Mouse (Mus musculus): ENCODE data around the gene Timm10.
"Not testable (repeated sequence)": the region's sequence is repeated elsewhere in the genome, so short reads cannot be mapped to it uniquely, and the experiment has no call there.

Gene Timm10

DNA sequence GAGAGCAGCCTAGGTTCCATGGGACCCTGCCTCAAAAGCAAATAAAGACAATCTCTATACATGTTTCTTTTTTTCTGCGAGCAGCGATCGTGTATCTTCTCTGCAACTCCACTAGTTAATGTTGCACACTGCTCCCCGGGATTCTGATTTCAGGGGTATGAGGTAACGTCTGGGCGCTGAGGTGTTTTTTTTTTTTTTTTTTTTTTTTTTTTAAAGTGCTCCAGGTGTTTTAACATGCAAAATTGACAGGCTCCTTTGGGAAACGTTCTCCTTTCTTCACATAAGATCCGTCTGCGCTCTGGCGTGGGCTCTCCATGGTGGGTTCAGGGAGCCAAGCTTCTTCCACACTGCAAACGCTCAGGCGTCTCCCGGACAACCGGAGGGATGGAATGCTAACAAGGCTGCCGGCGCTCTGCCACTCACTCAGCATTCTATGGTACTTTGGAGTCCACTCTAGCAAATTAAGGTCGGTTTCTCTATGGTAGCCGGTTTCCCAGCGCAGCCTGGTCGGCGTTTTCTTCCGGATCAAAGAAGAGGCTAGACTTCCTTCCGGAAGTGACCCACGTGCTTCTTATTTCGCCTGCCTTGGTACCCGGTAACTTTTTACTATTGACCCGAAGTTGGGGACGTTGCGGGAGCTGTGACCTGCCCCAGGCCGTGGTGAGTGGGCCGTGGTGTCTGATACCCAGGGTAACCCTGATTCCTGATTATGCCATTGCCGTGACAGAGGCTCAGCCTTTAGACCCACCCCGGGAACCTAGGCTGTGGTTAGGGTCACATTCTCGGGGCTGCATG is at the start of gene Timm10:
Timm10 (plus strand) TSS at position 510 of the 795 bp plus-strand sequence.
- peak; percentile 80 to 81 for DNase-seq

DNA sequence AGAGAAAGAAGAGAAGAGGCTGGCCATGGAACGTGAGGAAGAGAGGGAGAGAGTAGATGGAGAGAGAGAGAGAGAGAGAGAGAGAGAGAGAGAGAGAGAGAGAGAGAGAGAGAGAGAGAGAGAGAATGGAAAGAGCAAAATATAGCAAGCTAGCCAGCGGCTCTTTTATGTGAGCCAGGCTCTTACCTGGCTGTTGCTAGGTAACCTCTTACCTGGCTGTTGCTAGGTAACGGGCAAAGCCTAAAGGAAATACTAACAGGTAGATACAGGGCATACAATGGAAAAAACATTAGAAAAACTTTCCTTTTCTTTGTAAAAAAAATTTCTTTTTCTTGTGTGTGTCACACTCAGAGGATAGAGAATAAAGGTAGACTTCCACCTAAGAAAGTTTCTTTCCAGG is 49.1 kb upstream of the Timm10 start:
- no peak for DNase-seq

DNA sequence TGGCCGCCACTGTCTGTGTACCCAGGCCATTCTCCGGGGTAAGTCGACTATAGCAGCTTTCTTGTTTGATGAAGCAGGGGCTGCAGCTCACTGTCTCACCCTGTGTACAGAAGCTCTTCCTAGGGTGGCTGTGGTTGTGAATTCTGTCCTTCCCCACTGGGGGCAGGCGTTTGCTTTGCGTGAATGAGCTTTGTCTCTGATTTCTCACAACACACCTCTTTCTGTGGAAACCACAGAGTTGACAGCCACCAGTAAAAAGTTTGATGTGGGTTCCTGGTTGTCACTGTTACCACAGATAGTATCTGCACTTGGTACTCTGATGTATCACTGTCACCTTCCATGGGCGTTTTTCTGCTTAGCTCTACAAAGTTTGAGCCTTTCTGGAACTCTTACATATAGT is 47.6 kb upstream of the Timm10 start:
- DNase-seq, result peak; percentile 23 to 42

DNA sequence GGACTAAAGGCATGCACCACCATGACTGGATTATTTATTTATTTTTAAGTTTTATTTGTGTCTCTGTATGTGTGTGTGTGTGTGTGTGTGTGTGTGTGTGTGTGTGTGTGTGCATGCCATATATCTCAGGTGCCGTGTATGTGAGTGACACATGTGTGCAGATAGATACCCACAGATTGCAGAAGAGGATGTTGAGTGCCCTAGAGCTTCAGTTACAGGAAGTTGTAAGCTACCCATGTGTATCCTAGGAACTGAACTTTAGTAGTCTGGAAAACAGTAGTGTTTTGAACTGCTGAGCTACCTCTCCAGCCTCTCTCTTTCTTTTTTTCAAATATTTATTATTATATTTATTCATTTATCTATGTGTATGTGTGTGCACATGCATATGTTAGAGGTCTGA is 43.5 kb upstream of the Timm10 start:
- DNase-seq, result no peak

DNA sequence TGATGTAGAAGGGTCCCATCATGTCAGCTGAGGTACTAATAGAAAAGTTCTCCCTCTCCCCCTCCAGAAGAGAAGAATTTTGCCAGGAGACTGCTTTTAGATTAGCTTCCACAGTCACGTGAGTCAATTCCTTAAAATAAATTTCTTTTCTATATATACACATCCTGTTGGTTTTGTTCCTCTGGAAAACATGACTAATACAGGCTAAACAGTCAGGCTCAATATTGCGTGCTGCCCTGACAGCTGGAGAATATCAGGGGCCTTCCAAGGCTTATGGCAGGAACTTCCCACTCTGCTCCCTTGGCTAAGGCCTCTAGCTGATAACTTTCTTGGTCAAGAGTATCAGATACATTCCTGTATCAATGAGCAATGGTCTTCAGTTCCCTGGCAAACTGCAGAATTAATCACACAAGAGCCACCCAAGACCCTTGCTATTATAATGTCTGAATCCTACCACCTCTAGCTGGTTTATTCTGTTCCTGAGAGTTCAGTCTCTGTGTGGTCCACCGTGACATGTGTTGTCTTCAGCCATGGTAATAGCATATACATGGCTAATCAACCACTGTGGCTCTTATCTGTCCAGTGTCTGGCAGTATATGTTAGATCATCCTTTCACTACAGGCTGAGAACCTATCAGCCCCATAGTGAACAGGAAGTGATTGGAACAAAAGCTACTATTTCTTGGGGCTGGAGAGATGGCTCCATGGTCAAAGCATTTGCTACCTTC is 42.8 kb upstream of the Timm10 start:
- no peak for DNase-seq

DNA sequence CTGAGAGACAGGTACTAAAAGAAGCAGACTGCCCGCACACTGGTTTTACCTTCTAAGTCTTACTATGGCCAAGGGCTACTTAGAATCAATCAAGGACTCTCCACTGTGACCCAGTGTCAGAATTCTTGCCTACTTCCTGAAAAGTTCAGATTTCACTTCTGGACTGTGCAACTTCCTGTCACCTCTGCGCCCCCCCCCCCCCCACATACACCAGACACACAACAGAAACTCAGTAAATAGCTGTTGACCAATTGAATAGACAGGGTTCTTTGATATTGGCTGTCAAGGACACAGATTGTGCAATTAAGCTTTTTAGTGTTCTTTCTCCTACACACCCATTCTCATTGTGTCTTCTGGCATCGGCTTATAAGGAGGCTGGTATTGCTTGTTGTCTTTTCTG is 38.5 kb upstream of the Timm10 start:
- no peak for DNase-seq

DNA sequence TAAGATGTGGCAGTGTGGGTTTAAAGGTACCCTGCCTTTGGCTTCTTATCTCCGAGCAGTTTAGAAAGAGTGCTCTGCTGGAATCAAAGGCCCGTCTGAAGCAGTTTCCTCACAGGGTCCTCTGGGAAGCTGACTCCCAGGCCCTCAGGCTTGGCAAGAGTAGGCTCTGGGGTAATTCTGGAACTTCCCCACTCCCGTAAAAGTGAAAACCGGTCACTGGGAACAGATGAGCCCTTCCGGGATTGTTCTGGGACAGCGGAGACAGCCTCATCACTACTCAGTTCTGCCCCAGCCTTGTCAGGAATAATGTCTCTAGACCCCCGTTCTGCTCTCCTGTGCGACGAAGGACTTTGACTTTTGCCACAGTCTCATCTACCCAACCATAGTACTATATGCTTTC is 36.4 kb upstream of the Timm10 start:
- no peak for DNase-seq

DNA sequence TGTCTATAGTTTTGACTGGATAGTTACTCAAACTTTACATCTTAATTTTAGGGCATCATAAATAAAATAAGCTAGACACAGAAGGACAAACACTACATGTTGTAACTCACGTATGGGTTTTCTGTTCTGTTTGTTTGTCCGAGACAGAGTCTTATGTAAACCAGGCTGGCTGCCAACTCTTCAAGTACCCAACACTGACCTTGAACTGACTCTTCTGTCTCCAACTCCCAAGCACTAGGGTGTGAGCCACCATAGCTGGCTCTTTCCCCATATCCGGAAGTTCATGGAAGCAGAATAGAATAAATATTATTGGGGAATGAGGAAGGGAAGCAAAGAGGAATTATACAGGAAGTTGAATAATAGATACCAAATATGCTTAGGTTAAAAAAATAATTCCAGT is 34.3 kb upstream of the Timm10 start:
- no peak for DNase-seq

DNA sequence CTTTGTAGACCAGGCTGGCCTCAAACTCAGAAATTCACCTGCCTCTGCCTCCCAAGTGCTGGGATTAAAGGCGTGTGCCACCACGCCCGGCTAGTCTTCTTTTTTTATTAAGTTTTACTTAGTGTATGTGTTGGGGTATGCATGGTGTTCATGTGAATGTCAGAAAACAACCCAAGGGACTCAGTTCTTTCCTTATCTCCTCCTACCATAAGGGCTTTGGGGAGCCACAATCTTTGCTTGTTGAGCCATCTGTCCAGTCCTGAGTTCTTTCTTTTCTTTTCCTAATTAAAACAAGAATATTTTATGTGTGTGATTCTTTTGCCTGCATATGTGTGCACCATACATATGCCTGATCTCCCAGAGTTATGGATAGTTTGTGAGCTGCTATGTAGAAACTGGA is 33.6 kb upstream of the Timm10 start:
- no peak for DNase-seq

DNA sequence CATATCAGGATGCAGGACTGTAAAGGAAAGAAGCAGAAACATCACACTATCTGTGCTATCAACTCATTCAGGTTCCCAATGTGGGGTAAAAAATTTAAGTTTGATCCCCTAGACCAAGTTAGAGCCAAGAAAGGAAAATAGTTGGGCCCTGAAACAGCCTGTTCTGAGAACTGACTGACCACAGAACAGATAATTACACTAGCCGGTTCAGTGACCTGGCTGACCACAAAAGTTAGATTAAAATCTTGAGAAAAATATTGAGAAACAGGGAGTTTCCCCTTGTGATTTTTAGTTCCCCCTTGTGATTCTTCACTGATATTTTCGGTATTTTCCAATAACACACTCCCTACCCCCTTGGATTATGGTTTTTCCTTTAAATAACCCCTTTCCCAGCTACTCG is 32.9 kb upstream of the Timm10 start:
- DNase-seq, result peak in 1 of 2 experiments; percentile 9

DNA sequence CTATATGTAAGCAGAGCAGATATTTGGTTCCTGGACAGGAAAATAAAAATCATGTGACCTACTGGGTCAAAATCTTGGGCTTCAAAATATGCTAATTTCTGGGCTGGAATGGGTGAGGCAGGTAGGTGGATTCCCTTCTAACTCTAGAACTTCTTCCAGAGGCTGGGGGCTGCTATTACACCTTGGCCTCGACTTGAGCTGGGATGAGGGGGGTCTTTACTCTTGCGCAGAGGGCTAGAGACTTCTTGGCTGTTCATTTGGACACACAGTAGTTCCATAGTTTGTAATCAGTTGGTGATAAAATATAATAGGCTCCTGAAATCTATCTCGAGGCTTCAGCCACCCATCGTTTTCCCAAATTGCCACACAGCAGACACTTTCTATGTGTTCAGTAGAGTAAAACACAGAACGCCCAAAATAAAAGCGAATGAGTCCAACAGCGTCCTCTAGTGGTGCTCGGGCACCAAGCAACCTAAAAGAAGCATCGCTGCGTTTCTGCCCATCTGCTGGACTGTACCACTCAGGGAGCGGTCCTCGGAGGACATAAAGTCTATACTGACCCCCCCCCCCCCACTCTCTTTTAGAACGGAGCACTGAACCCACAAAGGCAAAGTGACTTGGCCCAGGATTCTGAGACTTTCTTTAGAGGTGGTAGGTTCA is 28.8 kb upstream of the Timm10 start:
- DNase-seq, result peak; percentile 82

DNA sequence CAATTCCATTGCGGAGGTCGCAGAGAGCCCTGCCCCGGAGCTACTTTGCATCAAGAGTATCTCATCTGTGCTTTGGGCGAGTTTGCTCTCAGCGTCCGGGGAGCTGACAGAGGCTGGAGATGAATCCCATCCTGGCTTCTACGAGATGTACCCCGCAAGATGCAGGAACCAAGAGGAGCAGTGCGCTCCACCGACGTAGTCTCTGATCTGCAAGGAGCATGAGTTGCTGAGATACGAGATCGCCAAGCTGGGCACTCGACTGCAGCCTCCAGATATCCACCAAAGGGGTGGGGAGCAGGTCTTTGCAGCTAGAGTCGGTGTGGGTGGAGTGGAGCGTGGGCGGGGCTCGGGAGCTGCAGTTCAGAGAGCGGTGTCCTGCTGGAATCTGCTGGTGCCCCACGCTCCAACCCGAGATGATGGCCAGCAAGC is 28.3 kb upstream of the Timm10 start, which contains the start of gene Ube2l6:
Ube2l6 (plus strand) TSS at position 336 of the 429 bp plus-strand sequence.
- DNase-seq, result peak; percentile 59 to 60

DNA sequence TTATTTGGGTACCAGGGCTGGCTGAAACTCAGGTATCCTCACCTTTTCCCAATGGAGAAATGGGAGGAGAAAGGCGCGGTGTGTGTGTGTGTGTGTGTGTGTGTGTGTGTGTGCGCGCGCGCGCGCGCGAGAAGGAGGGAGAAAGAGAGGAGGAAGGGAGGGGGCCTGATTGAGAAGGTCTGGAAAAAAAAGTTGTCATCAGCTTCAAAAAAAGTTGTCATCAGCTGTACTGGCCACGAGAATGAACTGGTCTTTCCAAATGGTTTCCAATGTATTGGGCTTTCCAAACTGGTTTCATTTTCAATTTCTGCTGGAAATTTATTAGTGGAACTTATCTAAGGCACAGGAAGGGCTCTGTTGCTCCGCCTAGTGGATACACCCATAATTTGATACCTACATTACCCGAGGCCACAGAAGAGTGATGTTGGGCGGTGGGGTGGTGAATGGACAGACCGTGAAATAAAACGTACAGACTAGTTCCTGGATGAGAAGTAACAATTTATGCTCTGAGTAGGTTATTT is 27.7 kb upstream of the Timm10 start:
- DNase-seq, result peak; percentile 65 to 68

DNA sequence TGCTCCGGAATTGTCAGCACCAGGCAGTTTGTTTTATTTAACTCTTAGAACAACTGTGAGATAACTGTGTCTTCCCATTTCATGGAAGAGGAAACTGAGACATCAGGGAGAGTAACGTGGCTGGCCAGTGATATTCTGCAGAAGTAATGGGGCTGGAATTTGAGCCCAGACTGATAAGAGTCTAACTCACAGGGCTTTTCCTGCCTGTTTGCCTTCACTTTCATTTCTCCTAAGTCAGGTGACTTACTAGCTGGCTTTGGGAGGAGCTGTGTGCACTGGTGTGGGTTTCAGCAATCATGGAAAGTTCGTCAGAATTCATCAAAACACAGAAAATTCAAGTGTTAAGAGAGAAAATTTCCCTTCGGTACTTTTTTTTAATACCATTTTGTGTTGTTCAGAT is 26.5 kb upstream of the Timm10 start:
- no peak for DNase-seq

DNA sequence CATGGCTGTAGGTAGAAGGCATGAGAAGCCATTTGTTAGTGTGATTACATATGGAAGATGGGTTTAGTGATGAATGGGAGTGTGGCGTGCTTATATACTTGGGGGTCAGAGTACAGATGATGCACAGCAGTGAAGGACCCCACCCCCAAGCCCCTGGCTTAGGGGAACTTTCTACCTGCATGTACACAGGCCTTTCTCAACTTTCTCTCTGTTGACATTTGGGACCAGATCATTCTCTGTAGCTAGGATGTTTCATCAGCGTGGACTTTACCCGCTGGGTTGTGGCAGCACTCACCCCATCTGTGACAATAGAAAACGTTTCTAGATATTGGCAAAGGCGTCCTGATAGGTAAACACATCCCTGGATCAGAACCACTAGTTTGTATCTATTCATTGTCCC is 25.6 kb upstream of the Timm10 start:
- DNase-seq, result not testable (repeated sequence)

DNA sequence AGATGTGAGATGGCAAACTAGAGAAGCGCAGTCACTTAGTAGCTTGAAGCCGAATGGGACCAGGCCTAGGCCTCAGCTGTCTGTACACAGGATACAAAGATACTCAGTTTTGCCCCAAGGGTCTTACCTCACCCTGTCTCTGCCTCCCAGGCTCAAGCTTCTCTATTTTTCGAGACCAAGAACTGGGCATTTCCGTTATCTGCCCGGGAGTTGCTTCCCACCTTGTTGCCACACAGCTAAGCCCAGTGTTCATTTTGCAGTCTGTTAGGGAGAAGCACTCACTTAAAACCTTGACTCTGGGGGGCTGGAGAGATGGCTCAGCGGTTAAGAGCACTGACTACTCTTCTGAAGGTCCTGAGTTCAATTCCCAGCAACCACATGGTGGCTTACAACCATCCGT is 22.8 kb upstream of the Timm10 start:
- no peak for DNase-seq

DNA sequence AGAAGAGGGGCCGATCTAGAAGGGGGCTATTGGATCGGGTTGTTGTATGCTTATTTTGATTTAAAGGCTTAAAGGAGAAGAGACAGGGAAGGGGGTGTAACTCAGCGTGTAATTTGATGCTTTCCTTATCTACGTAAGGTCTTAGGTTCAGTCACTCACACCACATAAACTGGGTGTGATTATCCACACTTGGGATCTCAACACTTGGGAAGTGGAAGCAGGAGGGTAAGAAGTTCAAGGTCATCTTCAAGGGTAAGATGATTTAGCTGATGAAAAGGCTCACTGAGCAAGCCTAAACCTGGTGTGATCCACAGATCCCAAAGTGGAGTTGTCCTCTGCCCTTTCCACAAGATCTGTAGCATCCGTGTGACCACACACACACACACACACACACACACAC is 20.3 kb upstream of the Timm10 start:
- no peak for DNase-seq

DNA sequence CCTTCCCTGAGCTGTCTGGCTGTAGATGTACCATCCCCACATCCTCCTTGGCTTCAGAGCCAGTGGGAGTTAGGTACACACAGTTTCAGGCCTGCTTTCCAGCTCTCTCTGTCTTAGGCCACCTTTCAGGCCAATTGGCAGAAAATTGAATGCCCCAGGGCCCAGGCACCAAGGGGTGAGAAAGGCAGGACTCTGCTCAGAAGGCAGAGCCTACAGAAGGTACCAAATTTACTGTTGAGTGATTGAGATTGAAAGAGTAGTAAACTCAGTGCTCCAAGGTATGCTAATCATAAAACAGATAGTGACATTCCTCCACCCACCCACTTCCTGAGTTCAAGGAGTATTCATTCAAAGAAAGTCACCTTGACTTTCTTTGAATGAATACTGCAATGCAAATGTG is 17.5 kb upstream of the Timm10 start:
- DNase-seq, result no peak

DNA sequence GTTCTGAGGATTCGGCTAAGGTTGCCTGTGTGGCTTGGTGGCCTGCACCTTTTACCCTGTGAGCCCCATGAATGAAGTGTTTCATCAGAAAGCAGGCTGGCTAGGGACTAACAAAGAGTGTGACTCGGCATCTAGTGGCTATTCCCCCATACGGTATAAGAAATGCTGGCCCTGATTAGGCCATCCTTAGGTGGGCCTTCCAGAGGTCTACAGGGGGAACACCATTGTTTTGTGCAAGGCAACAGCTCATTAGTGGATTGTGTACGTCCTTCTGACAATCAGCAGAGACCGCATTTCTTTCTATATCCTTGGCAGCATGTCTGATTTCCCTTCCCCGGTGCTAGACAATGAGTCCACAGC is 16.3 kb upstream of the Timm10 start:
- DNase-seq, result no peak

DNA sequence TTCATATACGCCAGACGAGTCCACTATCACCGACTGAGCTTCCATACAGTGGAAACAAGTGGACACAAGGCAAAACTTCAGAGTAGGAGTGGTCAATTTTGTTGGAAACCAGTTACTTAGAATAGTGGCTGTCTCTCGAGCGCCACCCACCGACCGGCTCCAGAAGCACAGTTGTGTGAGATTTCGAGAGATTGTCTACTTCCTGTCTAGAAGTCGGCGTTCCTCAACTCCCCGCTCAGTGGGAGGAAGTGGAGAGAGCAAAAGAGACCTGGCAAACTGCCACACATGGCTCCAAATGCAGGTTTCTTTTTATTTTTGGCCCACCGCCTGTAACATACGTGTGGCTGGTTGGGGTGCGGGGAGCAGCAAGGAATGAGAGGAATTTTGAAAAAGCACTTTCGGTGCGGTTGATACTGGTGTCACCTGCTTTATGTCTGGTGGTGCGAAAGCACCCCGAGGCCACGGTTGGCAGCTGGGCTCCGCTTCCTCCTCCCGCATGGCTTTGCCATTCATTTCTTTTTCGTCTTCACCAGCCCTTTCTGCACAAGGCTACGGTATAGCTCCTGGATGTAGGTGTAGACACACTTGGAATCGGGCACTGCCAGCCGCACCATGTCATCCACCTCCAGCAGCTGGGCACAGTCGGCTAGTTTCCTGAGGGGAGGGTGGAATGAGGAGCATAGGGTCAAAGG is 15.8 kb upstream of the Timm10 start:
- DNase-seq, result peak; percentile 84 to 88

DNA sequence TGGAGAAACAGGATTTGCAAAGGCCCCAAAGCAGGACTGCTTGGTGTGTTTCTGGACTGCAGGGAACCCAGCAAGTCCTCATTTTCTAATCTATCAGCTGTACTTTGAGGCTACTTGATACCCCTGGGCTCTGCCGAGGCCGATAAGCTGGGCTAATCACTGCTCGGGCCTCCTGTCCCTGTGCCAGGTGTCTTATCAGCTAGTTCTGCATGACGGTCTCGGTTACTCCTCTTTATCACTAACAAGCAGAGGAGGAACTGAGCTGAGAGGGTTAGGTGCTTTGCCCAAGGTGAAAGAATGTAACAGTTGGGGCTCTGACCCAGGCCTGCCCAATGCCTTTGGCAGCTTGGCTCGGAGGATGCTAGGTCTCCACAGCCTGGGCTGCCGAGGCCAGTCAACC is 14.9 kb upstream of the Timm10 start:
- no peak for DNase-seq

DNA sequence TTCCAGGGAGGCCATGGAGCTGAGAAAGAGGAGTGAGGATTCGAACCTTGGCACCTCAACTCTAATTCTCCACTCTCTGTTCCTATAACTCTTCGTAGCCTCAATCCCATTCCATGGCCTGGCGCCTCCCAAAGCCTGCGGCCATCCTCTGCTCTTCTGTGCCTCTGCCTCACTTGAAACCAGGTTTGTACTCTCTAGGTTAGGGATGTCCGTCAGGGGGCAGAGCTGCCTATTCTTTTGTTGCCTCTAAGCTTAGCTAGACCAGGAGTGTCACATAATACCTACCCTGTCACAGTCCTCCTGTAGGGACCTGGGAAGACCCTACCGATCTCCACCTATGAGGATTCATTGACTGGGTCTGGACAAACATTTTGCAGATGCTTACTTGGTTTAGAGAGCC is 14.1 kb upstream of the Timm10 start:
- no peak for DNase-seq

DNA sequence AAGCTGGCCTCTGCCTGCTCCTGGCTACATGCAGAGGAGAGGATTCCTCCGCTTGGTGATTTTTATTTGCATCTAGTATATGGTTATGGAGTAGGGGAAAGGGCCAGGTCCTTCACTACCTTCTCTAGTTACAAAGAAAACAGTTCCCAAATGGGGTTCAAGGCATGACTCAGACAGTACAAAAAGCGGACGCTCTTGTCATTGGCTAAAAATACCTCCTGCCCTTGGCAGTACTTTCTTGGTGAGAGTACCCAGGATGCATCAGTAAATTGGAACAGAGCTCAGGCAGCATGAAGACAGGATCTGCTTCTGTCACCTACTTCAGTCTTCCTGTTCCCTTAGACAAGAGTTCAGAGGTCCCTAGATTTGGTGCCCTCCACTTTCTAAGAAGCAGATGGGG is 6.9 kb upstream of the Timm10 start:
- no peak for DNase-seq
